Mouse (Mus musculus) hindbrain, embryonic 15.5 days (tissue): ENCODE data around the gene Pafah1b2. TPM values are rescaled to one million over a fixed set of nuclear protein-coding genes. Genes with fewer than 3 reads are reported as not detected.

Experiments
- ATAC-seq: fragments of 200-750 bp; cut with Nextera tagmentation; 2 replicates; pipeline ENCODE4 v1.8.0; 2017; ENCODE audit warnings: low read depth, moderate number of reproducible peaks, moderate TSS enrichment; ENCODE audit not compliant: low FRiP score
- H3K27ac ChIP-seq: fragments of 300-500 bp; sonication (generic); replicated peaks from 2 replicates; pipeline ENCODE4 v1.5.1; 2015; ENCODE audit warnings: mild to moderate bottlenecking, inconsistent platforms
- H3K27me3 ChIP-seq: fragments of 300-500 bp; sonication (generic); 2 replicates; pipeline ENCODE4 v1.6.1; 2015; ENCODE audit warnings: control low read depth, inconsistent platforms
- H3K36me3 ChIP-seq: fragments of 300-500 bp; sonication (generic); 2 replicates; pipeline ENCODE4 v1.6.1; 2015; ENCODE audit warnings: control low read depth, inconsistent platforms
- H3K4me1 ChIP-seq: fragments of 300-500 bp; sonication (generic); replicated peaks from 2 replicates; pipeline ENCODE4 v1.6.1; 2015; ENCODE audit warnings: control low read depth, inconsistent platforms
- H3K4me2 ChIP-seq: fragments of 300-500 bp; sonication (generic); 2 replicates; pipeline ENCODE4 v1.6.1; 2015; ENCODE audit warnings: moderate library complexity, mild to moderate bottlenecking, inconsistent platforms
- H3K4me3 ChIP-seq: fragments of 300-500 bp; sonication (generic); 2 replicates; pipeline ENCODE4 v1.5.1; 2015; ENCODE audit warnings: mild to moderate bottlenecking, inconsistent platforms
- H3K9ac ChIP-seq: fragments of 300-500 bp; sonication (generic); 2 replicates; pipeline ENCODE4 v1.6.1; 2015; ENCODE audit warnings: inconsistent platforms
- H3K9me3 ChIP-seq: fragments of 300-500 bp; sonication (generic); 2 replicates; pipeline ENCODE4 v1.6.1; 2016; ENCODE audit warnings: control low read depth, inconsistent platforms
- WGBS: fragments of 180-500 bp; shearing (Covaris S2); methylation state at CpG from one replicate; pipeline ENCODE4 v1.1.7; 2015; 5-methylcytosine and 5-hydroxymethylcytosine counted together
- microRNA-seq: library from miRNA; unstranded; fragments of <30 nt; microRNA quantifications from one replicate; pipeline ENCODE4, GENCODE M21; 2016
- polyA plus RNA-seq: library from polyadenylated mRNA; unstranded; fragments of >200 nt; fragmentation: Nextera tagmentation; extraction: Ambion mirVana; gene quantifications from 2 replicates; pipeline ENCODE4 v1.2.1, GENCODE M21; 2015

Pafah1b2 gene
- polyA plus RNA-seq, 1 experiment from 2014 or later = 258 TPM

GRCm38 (mm10) chr9:45932571-45933415 lies 79.7 kb downstream of the Pafah1b2 start:
- no peak for ATAC-seq
- 79% methylated on average over 11 of the region's 11 CpGs for WGBS
- no peak overlapping the region for H3K27ac ChIP-seq
- H3K27me3 ChIP-seq = no peaks in the 10 kb centered on the region
- H3K4me1 ChIP-seq = 0 out of 2 replicates have a peak, but pooled peaks cover 6% of the 10 kb centered on the region
- H3K9me3 ChIP-seq = no peaks in the 10 kb centered on the region
- no peak overlapping the region for H3K4me3 ChIP-seq
- peaks cover 37% of the 10 kb centered on the region for H3K36me3 ChIP-seq
- H3K9ac ChIP-seq = no peak overlapping the region
- no peak overlapping the region for H3K4me2 ChIP-seq

GRCm38 (mm10) chr9:45931958-45932357 lies 80.5 kb downstream of the Pafah1b2 start:
- no peak for ATAC-seq
- Histone ChIP-seq H3K9ac (no peak overlapping the region), H3K36me3 (peaks cover 45% of the 10 kb centered on the region)

GRCm38 (mm10) chr9:45929285-45929684 lies 83.2 kb downstream of the Pafah1b2 start:
- Histone ChIP-seq H3K36me3 (peaks cover 64% of the 10 kb centered on the region), H3K9ac (no peak overlapping the region), H3K4me3 (no peak overlapping the region), H3K4me1 (no peaks in the 10 kb centered on the region), H3K27ac (no peak overlapping the region), H3K9me3 (no peaks in the 10 kb centered on the region), H3K4me2 (no peak overlapping the region), H3K27me3 (no peaks in the 10 kb centered on the region)
- no peak for ATAC-seq
- WGBS = 85% methylated on average over 5 of the region's 5 CpGs

More at GRCm38 (mm10) chr9:45931958-45932357, 80.5 kb downstream of the Pafah1b2 start:
- H3K27ac ChIP-seq = no peak overlapping the region
- H3K27me3 ChIP-seq = no peaks in the 10 kb centered on the region
- H3K9me3 ChIP-seq = no peaks in the 10 kb centered on the region
- 0 out of 2 replicates have a peak, but pooled peaks cover 6% of the 10 kb centered on the region for H3K4me1 ChIP-seq
- 36% methylated on average over 1 of the region's 1 CpGs for WGBS
- no peak overlapping the region for H3K4me2 ChIP-seq
- H3K4me3 ChIP-seq = no peak overlapping the region

GRCm38 (mm10) chr9:45919895-45920294 lies 92.6 kb downstream of the Pafah1b2 start:
- Histone ChIP-seq H3K27ac (no peak overlapping the region), H3K4me2 (no peak overlapping the region), H3K9ac (no peak overlapping the region), H3K27me3 (no peaks in the 10 kb centered on the region), H3K4me3 (no peak overlapping the region), H3K36me3 (peaks cover 70% of the 10 kb centered on the region), H3K9me3 (no peaks in the 10 kb centered on the region), H3K4me1 (peaks cover 14% of the 10 kb centered on the region)
- WGBS = 63% methylated on average over 1 of the region's 1 CpGs
- no peak for ATAC-seq

GRCm38 (mm10) chr9:45917041-45917934 lies 95.2 kb downstream of the Pafah1b2 start:
- peak overlapping the region; percentile 64 for H3K27ac ChIP-seq
- no peak overlapping the region for H3K9ac ChIP-seq
- no peak overlapping the region for H3K4me2 ChIP-seq
- peak; percentile 95 for ATAC-seq
- H3K4me3 ChIP-seq = no peak overlapping the region
- peaks cover 14% of the 10 kb centered on the region for H3K4me1 ChIP-seq
- no peaks in the 10 kb centered on the region for H3K9me3 ChIP-seq
- WGBS = 61% methylated on average over 5 of the region's 5 CpGs
- peaks cover 80% of the 10 kb centered on the region for H3K36me3 ChIP-seq
- H3K27me3 ChIP-seq = no peaks in the 10 kb centered on the region

GRCm38 (mm10) chr9:45915659-45916058 lies 96.8 kb downstream of the Pafah1b2 start:
- peaks cover 14% of the 10 kb centered on the region for H3K4me1 ChIP-seq
- peaks cover 84% of the 10 kb centered on the region for H3K36me3 ChIP-seq
- no peak overlapping the region for H3K27ac ChIP-seq
- no peak overlapping the region for H3K4me3 ChIP-seq
- no peaks in the 10 kb centered on the region for H3K9me3 ChIP-seq
- no peaks in the 10 kb centered on the region for H3K27me3 ChIP-seq
- ATAC-seq = no peak
- WGBS = 89% methylated on average over 2 of the region's 2 CpGs
- no peak overlapping the region for H3K9ac ChIP-seq
- no peak overlapping the region for H3K4me2 ChIP-seq

Small RNA genes lying within 50 kb of the gene (microRNA-seq; reads per million reads assigned to microRNA genes)
- not detected for gene Mir7087

Other genes starting within 250 kb of the Pafah1b2 start
- 14.8 and 14.9 TPM in 2 replicates for gene Cep164, start 184.0 kb downstream of the Pafah1b2 start, polyA plus RNA-seq
- gene Bace1, start 174.1 kb downstream of the Pafah1b2 start, polyA plus RNA-seq = 52.2 and 53.1 TPM in 2 replicates
- 21.6 and 22.2 TPM in 2 replicates for gene Pcsk7, start 106.2 kb downstream of the Pafah1b2 start, polyA plus RNA-seq
- 94.1 and 109 TPM in 2 replicates for gene Rnf214, start 105.8 kb downstream of the Pafah1b2 start, polyA plus RNA-seq
- 6.5 and 7.2 TPM in 2 replicates for gene Tagln, start 76.6 kb downstream of the Pafah1b2 start, polyA plus RNA-seq
- 48.3 and 50.7 TPM in 2 replicates for gene Sidt2, start 57.4 kb downstream of the Pafah1b2 start, polyA plus RNA-seq
- gene Sik3, start 130 bp upstream of the Pafah1b2 start, polyA plus RNA-seq = 11.6 and 12.6 TPM in 2 replicates
- gene Apoa1, start 215.9 kb upstream of the Pafah1b2 start, polyA plus RNA-seq = 4.7 and 5.3 TPM in 2 replicates
- gene Apoc3, start 222.9 kb upstream of the Pafah1b2 start, polyA plus RNA-seq = not detected in 2 replicates
- 0.59 TPM in 1 of 2 replicates, not detected in the other for gene Apoa4, start 228.0 kb upstream of the Pafah1b2 start, polyA plus RNA-seq